Mouse (Mus musculus) thymus, postnatal 25 days (tissue): ENCODE measurements around the gene Gm3238.
"Not testable (repeated sequence)": the region's sequence is repeated elsewhere in the genome, so short reads cannot be mapped to it uniquely, and the experiment has no call there.

Source experiments
- DNase-seq: peaks from one replicate; pipeline ENCODE4 v3.0.0; 2022

Gene Gm3238

DNA sequence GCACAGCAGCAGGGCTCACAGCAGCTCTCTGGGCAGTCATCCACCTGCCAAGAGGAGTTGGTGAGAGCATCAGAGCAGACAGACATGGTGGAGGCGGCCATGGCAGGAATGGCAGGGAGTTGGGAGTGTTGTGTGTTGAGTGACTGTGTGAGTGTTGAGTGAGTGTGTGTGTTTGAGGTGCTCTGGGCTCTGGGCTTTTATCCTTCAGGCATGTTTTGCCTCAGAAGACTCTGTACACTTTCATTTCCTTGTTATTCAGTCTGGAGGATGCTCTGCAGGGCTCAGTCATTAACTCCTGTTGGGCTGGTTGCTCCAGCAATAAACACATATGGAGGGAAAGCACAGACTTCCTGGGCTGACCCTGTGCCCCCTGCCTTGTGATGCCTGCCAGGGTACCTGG, at the start of gene Gm3238:
Gm3238 (minus strand) TSS at position 101 of the 400 bp plus-strand sequence.
- DNase-seq, result not testable (repeated sequence)

DNA sequence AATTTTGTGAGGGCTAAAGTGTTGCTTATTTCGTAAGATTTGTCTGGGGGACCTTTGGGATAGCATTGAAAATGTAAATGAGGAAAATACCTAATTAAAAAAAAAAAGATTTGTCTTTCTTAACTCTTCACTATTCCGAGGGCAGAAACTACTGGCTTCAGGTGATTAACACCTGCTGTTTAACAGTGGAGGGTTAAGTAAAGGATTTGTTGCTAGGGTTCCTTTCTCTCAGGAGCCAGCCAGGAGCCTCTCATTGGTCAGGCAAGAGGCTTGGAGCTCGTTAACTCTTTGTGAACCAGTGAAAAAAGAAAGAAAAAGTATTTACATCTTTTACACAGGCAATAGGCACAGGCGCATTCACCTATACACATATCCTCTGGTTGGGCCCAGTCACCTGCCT, 48.1 kb upstream of the Gm3238 start:
- no peak for DNase-seq

DNA sequence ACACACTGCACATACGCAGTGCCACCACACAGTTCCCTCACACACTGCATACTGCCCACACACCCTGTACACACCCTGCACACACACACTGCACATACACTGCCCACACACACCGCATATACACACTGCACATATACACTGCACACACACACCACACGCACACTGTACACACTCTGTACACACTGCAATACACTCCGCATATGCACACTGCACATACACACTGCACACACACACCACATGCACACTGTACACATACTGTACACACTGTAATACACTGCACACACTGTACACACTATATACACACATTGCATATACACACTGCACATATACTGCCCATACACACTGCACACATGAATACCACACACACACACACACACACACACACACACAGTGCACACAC, 47.4 kb upstream of the Gm3238 start:
- DNase-seq, result no peak

DNA sequence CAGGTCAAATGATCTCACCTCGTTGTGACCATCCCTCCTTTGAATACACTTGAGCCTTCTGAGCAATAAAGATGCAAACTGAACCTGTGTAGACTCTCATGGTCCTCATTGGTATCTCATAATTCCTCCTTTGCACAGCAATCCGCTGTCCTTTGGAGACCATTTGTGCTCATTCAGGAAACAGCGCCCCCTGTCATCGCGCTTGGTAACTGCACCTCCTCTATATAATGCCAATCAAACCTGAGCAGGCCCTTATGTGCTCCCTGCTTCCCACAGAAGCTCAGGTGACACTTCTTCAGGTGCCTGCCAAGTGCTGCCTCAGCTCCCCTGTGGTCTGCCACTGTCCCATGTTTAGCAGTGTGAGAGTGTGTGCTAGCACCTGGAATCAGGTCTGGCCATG, 44.4 kb upstream of the Gm3238 start:
- peak; percentile 43 for DNase-seq

DNA sequence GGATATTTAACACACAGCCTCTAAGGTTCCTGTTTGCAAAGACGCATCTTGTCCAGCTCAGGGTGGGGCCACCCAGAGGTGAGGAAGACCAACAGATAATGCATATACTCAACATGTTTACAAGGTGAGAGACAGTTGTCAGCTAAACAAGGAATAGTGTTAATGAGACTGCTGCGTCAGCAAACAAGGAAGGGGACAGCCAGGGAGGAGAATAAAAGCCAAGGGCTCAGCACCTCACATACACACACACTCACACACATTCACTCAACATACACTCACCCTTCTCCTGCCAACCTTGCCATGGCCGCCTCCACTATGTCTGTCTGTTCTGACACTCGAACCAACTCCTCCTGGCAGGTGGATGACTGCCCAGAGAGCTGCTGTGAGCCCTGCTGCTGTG, 43.3 kb upstream of the Gm3238 start, which contains the start of gene Gm2696:
Gm2696 (plus strand) TSS at position 301 of the 400 bp plus-strand sequence.
- no peak for DNase-seq

DNA sequence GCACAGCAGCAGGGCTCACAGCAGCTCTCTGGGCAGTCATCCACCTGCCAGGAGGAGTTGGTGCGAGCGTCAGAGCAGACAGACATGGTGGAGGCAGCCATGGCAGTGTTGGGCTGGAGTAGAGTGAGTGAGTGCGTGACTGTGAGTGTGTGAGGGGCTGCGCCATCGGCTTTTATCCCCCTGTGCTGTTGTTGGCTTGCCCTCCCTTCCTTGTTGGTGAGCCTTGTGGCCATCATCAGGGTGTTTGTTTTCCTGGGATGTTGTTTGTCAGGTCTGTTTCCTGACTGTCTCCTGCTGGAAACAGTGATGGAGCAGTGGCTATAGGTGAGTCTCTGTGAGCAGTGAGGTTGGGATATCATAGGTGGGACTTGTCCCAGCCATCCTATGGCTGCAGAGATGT, 40.6 kb upstream of the Gm3238 start, which contains the start of gene Gm9507:
Gm9507 (minus strand) TSS at position 101 of the 400 bp plus-strand sequence.
- no peak for DNase-seq

DNA sequence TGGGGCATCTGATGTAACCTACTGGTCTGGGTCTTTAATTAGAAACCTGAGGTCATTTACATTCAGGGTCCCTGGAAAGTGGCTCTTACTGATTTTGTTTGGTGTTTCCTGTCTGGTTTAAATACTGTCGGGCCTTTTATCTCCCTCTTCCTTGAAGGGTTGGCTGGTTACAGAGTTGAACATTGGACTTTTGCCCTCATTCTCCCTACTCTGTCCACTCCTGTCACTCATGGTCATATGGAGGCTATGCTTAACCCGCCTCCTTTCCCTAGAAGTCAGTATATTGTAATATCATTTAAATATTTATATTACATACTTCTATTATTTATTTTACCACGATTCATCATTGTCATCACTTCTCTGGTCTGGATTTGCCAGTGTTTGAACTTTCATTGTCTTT, 33.0 kb upstream of the Gm3238 start:
- no peak for DNase-seq

DNA sequence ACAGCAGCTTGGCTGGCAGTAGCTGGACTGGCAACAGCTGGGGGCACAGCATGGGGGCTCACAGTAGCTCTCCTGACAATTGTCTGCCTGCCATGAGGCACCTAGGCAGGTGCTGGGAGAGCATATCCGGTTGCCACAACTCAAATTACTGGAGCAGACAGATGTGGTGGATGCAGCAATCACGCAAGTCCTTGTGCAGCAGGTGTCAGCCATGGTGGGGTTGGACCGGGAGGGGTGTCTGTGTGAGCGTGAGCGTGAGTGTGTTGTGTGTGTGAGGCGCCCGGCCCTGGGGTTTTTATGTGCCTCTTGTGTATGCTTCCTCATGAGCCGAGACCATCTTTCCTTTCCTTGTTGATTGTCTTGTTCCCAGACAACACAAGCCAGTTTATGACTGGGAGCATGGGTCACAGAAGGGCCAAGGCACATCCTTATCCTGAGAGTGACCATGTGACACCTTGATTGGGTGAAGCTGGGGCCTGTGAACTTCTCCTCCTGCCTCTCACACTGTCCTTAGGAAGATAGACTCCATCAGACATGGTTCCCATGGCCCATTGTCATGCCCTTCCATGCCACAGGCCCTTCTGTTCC, 27.9 kb upstream of the Gm3238 start, which contains the start of gene Gm19668:
Gm19668 (minus strand) TSS at position 213 of the 588 bp plus-strand sequence.
- DNase-seq, result no peak

DNA sequence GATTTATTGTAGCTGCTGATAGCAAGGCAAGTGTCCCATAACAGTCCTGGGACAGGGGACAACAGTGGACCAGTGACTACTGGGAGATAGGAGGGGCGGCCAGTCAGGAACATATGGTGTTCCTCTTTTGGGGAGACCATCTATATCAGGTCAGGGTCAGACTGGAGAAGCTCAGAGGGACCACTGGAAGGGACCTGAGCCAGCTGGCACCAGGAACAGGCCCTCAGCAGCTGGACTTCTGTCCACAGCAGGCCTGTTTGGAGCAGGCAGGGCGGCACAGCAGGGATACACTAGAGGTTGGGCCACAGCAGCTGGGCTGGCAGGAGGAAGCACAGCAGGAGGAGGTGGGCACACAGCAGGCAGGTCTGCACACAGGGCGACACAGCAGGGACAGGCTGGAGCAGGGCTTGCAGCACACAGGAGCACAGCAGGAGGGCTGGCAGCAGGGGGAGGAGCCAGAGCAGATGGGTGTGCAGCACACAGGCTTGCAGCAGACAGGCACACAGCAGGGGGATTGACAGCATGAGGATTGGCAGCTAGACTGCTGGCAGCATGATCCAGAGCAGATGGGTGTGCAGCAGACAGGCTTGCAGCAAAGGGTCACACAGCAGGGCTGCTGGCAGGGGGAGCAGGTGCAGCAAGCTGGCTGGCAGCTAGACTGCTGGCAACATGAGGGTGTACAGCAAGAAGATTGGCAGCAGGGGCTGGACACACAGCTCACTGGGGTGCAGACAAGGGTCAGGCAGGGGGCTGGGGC, 27.2 kb upstream of the Gm3238 start:
- not testable (repeated sequence) for DNase-seq

DNA sequence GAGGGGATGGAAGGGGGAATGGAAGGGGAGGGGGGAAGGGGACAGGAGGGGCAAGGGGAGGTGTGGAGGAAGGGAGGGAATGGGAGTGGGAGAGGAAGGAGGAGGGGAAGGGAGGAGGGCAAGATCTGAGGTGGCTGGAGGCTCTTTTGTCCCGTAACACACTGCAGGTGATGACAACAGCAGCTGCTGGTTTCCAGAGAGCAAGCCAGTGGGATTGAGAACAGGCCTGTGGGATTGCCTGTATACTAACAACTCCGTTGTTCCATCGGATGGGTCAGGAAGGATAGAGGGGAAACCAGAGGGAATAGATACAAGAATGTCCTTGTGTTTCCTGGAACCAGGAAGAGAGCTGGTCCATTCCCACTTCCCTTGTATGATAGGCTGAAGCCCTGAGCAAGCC, 26.6 kb upstream of the Gm3238 start:
- no peak for DNase-seq

DNA sequence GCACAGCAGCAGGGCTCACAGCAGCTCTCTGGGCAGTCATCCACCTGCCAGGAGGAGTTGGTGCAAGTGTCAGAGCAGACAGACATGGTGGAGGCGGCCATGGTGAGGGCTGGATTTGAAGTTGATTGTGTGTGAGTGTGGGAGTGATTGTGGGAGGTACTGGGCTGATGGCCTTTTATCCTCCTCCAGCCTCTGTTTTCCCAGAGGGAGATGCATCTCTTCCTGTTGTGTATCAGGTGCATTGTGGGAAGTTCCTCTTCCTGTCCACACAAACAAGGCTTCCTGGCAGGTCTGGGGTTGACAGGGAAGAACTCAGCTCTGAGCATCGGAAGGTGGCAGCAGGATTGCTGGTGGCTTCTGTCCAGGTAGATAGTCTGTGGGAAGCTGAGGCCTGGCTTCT, 23.9 kb upstream of the Gm3238 start, which contains the start of gene Gm9639:
Gm9639 (minus strand) TSS at position 101 of the 400 bp plus-strand sequence.
- DNase-seq, result no peak

DNA sequence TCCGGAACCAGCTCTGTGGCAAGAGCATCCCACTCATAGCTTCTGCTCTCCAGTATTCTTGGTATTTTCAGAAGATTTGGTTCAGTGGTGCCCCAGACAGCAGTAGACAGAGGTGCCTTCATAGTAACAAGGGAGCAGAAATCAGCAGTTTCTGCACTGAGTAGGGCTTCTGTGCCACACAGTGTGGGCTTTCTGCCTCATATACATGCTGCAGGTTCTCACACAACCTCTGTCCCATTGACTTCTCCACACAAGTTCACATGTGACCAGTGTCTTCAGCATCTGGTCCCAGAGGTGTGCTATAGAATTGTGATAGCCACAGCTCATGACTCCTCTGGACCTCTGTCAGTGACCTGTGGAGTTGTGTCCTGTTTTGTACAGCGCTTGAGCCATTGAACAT, 17.5 kb upstream of the Gm3238 start:
- DNase-seq, result no peak

DNA sequence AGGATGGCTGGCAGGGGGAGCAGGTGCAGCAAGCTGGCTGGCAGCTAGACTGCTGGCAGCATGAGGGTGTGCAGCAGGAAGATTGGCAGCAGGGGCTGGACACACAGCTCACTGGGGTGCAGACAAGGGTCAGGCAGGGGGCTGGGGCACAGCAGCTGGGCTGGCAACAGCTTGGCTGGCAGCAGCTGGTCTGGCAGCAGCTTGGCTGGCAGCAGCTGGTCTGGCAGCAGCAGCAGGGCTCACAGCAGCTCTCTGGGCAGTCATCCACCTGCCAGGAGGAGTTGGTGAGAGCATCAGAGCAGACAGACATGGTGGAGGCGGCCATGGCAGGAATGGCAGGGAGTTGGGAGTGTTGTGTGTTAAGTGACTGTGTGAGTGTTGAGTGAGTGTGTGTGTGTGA, 16.8 kb upstream of the Gm3238 start, which contains the start of gene Gm7137:
Gm7137 (minus strand) TSS at position 325 of the 400 bp plus-strand sequence.
- DNase-seq, result not testable (repeated sequence)

DNA sequence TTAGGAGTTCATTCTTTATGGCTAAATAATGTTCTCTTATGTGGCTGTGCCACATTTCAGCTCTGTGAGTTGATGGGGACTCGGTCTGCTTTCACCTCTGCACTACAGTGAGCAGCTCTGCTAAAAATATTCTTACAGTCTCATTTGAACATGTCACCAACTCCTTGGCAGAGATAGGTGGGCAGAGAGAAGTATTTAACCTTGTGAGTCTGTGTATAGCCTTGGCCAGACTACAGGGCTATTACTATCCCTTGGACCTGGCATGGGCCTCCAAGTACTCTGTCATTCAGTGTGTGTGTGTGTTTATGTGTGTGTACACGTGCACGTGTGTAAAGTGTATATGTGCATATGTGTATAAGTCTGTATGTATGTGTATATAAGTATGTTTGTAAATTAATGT, 12.3 kb upstream of the Gm3238 start:
- not testable (repeated sequence) for DNase-seq

DNA sequence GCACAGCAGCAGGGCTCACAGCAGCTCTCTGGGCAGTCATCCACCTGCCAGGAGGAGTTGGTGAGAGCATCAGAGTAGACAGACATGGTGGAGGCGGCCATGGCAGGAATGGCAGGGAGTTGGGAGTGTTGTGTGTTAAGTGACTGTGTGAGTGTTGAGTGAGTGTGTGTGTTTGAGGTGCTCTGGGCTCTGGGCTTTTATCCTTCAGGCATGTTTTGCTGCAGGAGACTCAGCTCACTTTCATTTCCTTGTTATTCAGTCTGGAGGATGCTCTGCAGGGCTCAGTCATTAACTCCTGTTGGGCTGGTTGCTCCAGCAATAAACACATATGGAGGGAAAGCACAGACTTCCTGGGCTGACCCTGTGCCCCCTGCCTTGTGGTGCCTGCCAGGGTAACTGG, 11.3 kb upstream of the Gm3238 start, which contains the start of gene Gm3250:
Gm3250 (minus strand) TSS at position 101 of the 400 bp plus-strand sequence.
- not testable (repeated sequence) for DNase-seq

DNA sequence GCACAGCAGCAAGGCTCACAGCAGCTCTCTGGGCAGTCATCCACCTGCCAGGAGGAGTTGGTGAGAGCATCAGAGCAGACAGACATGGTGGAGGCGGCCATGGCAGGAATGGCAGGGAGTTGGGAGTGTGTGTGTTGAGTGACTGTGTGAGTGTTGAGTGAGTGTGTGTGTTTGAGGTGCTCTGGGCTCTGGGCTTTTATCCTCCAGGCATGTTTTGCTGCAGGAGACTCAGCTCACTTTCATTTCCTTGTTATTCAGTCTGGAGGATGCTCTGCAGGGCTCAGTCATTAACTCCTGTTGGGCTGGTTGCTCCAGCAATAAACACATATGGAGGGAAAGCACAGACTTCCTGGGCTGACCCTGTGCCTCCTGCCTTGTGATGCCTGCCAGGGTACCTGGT, 5.7 kb upstream of the Gm3238 start, which contains the start of gene Gm7138:
Gm7138 (minus strand) TSS at position 101 of the 400 bp plus-strand sequence.
- not testable (repeated sequence) for DNase-seq

DNA sequence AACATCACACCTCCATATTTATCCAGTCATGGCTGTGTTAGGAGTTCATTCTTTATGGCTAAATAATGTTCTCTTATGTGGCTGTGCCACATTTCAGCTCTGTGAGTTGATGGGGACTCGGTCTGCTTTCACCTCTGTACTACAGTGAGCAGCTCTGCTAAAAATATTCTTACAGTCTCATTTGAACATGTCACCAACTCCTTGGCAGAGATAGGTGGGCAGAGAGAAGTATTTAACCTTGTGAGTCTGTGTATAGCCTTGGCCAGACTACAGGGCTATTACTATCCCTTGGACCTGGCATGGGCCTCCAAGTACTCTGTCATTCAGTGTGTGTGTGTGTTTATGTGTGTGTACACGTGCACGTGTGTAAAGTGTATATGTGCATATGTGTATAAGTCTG, 1.0 kb upstream of the Gm3238 start:
- not testable (repeated sequence) for DNase-seq

DNA sequence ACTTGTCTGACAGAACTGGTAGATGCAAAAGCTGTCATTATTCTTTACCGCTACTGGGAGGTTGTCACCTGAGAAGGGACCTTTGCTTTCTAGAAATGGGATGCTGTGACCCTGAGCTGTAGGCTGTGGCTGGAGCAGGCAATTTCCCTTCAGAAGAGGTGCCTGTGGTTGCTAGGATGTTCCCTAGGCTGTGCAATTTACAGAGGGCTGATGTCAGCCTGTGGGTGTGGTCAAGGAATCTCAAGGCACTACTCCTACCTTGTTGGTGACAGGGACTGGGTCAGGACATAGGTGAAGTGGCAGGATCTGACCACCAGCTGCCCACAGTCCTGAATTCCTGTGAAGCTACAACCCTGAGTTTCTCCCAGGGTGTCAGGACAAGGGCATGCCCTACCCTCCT, 1.4 kb downstream of the Gm3238 start:
- no peak for DNase-seq

DNA sequence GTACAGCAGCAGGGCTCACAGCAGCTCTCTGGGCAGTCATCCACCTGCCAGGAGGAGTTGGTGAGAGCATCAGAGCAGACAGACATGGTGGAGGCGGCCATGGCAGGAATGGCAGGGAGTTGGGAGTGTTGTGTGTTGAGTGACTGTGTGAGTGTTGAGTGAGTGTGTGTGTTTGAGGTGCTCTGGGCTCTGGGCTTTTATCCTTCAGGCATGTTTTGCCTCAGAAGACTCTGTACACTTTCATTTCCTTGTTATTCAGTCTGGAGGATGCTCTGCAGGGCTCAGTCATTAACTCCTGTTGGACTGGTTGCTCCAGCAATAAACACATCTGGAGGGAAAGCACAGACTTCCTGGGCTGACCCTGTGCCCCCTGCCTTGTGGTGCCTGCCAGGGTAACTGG, 11.5 kb downstream of the Gm3238 start, which contains the start of gene Gm3233:
Gm3233 (minus strand) TSS at position 101 of the 400 bp plus-strand sequence.
- not testable (repeated sequence) for DNase-seq

DNA sequence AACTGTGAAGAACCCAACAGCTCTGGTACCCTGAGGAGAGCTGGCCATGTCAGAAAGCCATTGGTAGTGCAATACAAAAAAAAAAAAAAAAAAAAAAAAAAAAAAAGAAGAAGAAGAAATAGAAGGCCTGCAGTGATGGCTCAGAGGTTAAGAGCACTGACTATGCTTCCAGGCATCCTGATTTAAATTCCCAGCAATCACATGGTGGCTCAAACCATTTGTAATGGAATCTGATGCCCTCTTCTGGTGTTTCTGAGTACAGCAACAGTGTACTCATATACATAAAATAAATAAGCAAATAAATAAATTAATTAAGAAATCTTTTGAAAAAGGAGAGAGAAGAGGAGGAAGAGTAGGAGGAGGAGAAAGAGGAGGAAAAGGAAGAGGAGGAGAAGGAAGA, 17.7 kb downstream of the Gm3238 start:
- no peak for DNase-seq

DNA sequence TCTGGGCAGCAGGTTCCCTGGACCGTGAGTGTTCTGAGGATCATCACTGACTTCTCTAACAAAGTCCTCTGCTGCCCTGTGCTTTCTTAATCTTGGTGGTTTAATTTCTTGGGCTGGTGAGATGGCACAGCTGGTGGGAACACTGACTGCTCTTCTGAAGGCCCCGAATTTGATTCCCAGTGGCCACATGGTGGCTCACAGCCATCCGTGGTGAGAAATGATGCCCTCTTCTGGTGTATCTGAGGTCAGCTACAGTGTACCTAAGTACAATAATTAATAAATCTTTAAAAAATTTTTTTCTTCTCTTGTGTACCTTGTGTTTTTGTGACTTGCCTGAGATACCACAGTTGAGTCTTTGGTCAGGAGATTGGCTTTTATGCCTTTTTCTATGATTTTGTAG, 18.8 kb downstream of the Gm3238 start:
- DNase-seq, result not testable (repeated sequence)

DNA sequence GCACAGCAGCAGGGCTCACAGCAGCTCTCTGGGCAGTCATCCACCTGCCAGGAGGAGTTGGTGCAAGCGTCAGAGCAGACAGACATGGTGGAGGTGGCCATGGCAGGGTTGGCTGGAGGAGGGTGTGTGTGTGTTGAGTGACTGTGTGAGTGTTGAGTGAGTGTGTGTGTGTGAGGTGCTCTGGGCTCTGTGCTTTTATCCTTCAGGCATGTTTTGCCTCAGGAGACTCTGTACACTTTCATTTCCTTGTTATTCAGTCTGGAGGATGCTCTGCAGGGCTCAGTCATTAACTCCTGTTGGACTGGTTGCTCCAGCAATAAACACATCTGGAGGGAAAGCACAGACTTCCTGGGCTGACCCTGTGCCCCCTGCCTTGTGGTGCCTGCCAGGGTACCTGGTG, 19.9 kb downstream of the Gm3238 start, which contains the start of gene Gm9736:
Gm9736 (minus strand) TSS at position 101 of the 400 bp plus-strand sequence.
- DNase-seq, result not testable (repeated sequence)

DNA sequence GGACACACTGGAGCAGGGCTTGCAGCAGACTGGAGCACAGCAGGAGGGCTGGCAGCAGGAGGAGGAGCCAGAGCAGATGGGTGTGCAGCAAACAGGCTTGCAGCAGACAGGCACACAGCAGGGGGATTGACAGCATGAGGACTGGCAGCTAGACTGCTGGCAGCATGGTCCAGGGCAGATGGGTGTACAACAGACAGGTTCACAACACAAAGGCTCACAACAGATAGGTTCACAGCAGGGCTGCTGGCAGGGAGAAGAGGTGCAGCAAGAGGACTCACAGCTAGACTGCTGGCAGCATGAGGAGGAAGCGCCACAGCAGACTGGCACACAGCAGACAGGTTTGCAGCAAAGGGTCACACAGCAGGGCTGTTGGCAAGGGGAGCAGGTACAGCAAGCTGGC, 20.4 kb downstream of the Gm3238 start:
- DNase-seq, result not testable (repeated sequence)
